Mouse (Mus musculus) kidney, embryonic 14.5 days (tissue): ENCODE results near the gene Rtl1. TPM values are rescaled to one million over a fixed set of nuclear protein-coding genes. Genes with fewer than 3 reads are reported as not detected.

Source experiments
- ATAC-seq: fragments of 200-750 bp; cut with Nextera tagmentation; 2 replicates; pipeline ENCODE4 v1.8.0; 2017; ENCODE audit warnings: moderate number of reproducible peaks, mild to moderate bottlenecking, moderate TSS enrichment, moderate library complexity; ENCODE audit not compliant: low FRiP score, low TSS enrichment
- H3K27ac ChIP-seq: fragments of 300-500 bp; sonication (generic); 2 replicates; pipeline ENCODE4 v1.5.1; 2014; ENCODE audit warnings: low read depth, mild to moderate bottlenecking, low read length, moderate library complexity, mixed read lengths
- H3K27me3 ChIP-seq: fragments of 300-500 bp; sonication (generic); 2 replicates; pipeline ENCODE4 v1.6.1; 2014; ENCODE audit warnings: mild to moderate bottlenecking, low read length; ENCODE audit not compliant: control insufficient read depth, insufficient read depth
- H3K36me3 ChIP-seq: fragments of 300-500 bp; sonication (generic); 2 replicates; pipeline ENCODE4 v1.6.1; 2014; ENCODE audit warnings: low read length, mixed read lengths; ENCODE audit not compliant: control insufficient read depth, insufficient read depth
- H3K4me1 ChIP-seq: fragments of 300-500 bp; sonication (generic); 2 replicates; pipeline ENCODE4 v1.6.1; 2014; ENCODE audit warnings: low read length, mixed read lengths; ENCODE audit not compliant: control insufficient read depth, insufficient read depth
- H3K4me2 ChIP-seq: fragments of 300-500 bp; sonication (generic); replicated peaks from 2 replicates; pipeline ENCODE4 v1.6.1; 2014; ENCODE audit warnings: low read depth, mild to moderate bottlenecking, low read length
- H3K4me3 ChIP-seq: fragments of 300-500 bp; sonication (generic); 2 replicates; pipeline ENCODE4 v1.5.1; 2014; ENCODE audit warnings: mild to moderate bottlenecking, low read length
- H3K9ac ChIP-seq: fragments of 300-500 bp; sonication (generic); 2 replicates; pipeline ENCODE4 v1.6.1; 2014; ENCODE audit warnings: low read depth, mild to moderate bottlenecking, low read length, moderate library complexity
- H3K9me3 ChIP-seq: fragments of 300-500 bp; sonication (generic); 2 replicates; pipeline ENCODE4 v1.6.1; 2016; ENCODE audit warnings: low read length; ENCODE audit not compliant: control insufficient read depth
- WGBS: fragments of 180-500 bp; shearing (Covaris S2); extraction: QIAGEN DNeasy Blood & Tissue Kit; methylation state at CpG from one replicate; pipeline ENCODE4 v1.1.7; 2014; 5-methylcytosine and 5-hydroxymethylcytosine counted together
- polyA plus RNA-seq: library from polyadenylated mRNA; unstranded; fragments of >200 nt; fragmentation: Nextera tagmentation; extraction: Ambion mirVana; gene quantifications from 2 replicates; pipeline ENCODE4 v1.2.1, GENCODE M21; 2014

Rtl1 gene
- polyA plus RNA-seq, 1 experiment from 2014 or later, result 0.35 TPM

DNA sequence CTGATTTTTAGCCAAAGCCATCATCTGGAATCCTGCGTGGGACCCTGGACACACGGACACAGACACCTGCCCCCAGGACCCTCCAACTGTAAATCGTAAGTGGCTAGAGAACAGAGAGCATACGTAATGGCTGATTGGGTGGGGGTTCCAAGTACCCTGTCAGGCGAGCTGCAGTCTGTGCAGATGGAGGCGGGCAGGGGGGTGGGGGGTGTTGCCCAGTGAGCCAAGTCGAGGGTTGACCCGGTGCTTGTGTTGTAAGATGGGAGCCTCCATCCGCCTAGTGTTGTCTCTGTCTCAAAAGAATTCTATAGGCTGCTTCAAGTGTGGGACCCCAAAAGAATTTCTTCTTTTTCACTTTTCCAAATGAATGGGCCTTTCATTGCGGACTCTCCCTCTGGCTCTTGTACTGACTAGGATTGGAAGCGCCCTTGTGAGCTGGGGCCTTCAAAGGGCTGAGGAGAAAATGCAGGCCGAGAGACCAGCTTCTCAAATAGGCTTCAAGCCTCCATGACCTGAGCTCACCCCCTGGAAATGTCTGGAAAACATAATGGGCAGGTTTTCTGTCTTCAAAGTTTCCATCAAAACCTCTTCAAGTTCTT, 41.8 kb downstream of the Rtl1 start:
- 70% methylated on average over 12 of the region's 12 CpGs for WGBS

DNA sequence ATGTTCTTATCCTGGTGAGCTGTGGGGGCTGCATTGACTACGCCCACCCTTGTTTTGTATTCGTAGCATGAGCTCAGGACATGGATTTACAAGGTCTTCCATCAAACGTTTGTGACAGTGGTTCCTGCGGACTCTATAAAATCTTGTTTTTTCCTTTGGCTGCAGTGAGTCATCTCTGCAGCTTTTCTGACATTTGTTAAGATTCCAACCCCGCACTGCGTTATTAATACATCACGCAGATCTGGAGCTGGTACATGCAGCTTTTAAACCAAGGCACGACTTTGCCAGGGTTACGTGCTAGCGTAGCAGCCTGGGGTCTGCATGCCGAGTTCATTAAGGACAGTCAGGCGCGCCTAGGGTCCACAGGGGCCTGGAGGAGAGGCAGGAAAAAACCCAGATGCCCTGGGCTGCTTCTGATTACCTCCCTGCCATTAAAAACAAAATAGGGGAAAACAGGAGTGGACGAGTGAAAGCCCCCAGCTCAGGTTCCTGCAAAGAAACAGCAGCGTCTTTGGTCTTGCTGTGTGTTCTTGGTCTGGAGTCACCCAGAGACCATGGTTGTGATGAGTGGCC, 44.2 kb downstream of the Rtl1 start:
- H3K9ac ChIP-seq, result no peak overlapping the region
- H3K27ac ChIP-seq, result no peak overlapping the region
- ATAC-seq, result no peak
- H3K27me3 ChIP-seq, result no peaks in the 10 kb centered on the region
- H3K4me3 ChIP-seq, result no peak overlapping the region
- peaks cover 3% of the 10 kb centered on the region; the same call in 1 of the 2 replicates for H3K36me3 ChIP-seq
- 64% methylated on average over 15 of the region's 15 CpGs for WGBS
- no peaks in the 10 kb centered on the region for H3K9me3 ChIP-seq
- H3K4me1 ChIP-seq, result peaks cover 7% of the 10 kb centered on the region; the same call in 1 of the 2 replicates
- no peak overlapping the region for H3K4me2 ChIP-seq

More for the DNA sequence above, 41.8 kb downstream of the Rtl1 start:
- Histone ChIP-seq H3K4me3 (no peak overlapping the region), H3K4me2 (no peak overlapping the region), H3K36me3 (peaks cover 3% of the 10 kb centered on the region; the same call in 1 of the 2 replicates), H3K27ac (no peak overlapping the region), H3K27me3 (no peaks in the 10 kb centered on the region), H3K9ac (no peak overlapping the region), H3K9me3 (no peaks in the 10 kb centered on the region), H3K4me1 (peaks cover 3% of the 10 kb centered on the region; the same call in 1 of the 2 replicates)
- ATAC-seq, result no peak

DNA sequence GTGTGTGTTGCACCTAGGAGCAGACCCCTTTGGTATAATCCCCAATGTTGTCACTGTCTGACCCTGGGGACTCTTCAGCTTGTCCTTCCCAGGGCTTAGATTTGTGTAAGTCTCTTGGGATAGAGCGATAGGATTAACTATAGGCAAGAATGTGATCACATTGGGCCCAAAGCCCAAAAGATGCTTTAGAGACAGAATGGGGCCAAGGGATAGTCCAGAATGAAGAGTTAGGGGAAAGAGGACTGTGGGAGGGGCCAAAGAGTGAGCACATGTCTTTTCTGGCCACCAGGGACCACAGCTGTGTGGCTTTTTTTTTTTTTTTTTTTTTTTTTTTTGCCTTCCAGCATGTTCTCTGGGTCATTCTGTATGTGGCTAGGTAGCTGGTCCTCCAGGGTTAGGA, 46.6 kb downstream of the Rtl1 start:
- Histone ChIP-seq H3K4me1 (peaks cover 7% of the 10 kb centered on the region; the same call in 1 of the 2 replicates), H3K9me3 (no peaks in the 10 kb centered on the region), H3K9ac (no peak overlapping the region), H3K27ac (no peak overlapping the region), H3K4me2 (no peak overlapping the region), H3K36me3 (peaks cover 3% of the 10 kb centered on the region; the same call in 1 of the 2 replicates), H3K4me3 (no peak overlapping the region), H3K27me3 (no peaks in the 10 kb centered on the region)
- no peak for ATAC-seq
- 80% methylated on average over 1 of the region's 1 CpGs for WGBS

DNA sequence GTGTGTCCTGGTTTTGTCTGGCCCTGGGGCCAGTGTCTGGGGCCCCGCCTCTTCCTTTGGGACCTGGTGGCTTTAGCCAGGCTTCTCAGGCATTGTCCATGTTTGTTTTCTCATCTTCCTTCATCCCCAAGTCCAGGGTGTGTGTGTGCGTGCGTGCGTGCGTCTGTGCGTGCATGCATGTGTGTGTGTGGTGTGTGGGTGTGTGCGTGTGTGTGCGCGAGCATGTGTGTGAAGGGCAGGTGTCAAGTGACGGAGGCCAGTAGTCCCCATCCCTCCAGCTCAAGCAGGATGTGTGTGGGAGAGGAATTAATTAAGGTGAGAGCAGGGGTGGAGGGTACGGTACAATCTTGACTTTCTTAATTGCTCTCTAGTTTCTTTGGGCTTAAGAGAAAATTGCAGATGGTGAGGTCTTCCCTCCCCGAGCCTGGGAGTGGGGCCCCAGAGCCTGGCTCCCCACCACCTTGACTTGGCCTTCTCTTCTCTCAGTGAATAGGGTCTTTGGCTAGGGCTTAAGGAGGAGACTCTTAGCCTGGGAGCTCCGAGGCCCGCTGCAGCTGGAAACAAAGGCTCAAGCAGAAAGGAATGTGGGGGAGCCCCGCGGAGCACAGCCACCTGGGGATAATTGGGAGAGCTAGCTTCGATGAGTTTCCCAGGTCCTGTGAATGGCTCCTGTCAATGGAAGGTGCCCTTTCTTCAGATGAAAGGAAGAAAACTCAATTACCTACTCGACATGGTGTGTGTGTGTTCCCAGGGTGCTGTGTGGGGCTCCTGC, 47.2 kb downstream of the Rtl1 start:
- no peaks in the 10 kb centered on the region for H3K9me3 ChIP-seq
- WGBS, result 29% methylated on average over 18 of the region's 18 CpGs
- H3K4me3 ChIP-seq, result no peak overlapping the region
- H3K27ac ChIP-seq, result 0 out of 2 replicates have a peak overlapping the region, but pooled peaks have one; percentile 37
- no peak overlapping the region for H3K9ac ChIP-seq
- H3K4me1 ChIP-seq, result peaks cover 7% of the 10 kb centered on the region; the same call in 1 of the 2 replicates
- H3K4me2 ChIP-seq, result peak overlapping the region; percentile 15; the same call in 1 of the 2 replicates
- peaks cover 3% of the 10 kb centered on the region; the same call in 1 of the 2 replicates for H3K36me3 ChIP-seq
- no peaks in the 10 kb centered on the region for H3K27me3 ChIP-seq
- peak; percentile 41; the same call in 1 of the 2 replicates for ATAC-seq

DNA sequence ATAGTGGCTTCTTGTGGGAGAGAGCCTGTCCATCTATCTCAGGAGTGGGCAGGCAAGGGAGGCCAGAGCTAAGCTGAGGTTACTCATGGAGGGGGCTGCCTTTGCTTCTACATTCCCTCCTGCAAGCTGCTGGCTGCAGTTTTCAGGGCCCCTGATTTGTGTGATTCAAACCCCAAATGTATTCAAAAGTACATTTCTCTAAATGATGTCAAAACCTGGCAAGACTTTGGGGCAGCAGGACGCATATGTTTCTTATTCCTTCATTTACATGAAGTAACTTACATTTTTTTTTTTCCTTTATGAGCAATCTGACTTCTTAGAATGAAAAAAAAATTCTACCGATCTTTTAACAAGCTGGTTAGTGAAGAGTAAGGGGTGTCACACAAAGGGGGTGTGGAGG, 48.4 kb downstream of the Rtl1 start:
- no peaks in the 10 kb centered on the region for H3K27me3 ChIP-seq
- 64% methylated on average over 2 of the region's 2 CpGs for WGBS
- no peak overlapping the region for H3K4me3 ChIP-seq
- H3K4me1 ChIP-seq, result peaks cover 7% of the 10 kb centered on the region; the same call in 1 of the 2 replicates
- no peak overlapping the region for H3K4me2 ChIP-seq
- peaks cover 3% of the 10 kb centered on the region; the same call in 1 of the 2 replicates for H3K36me3 ChIP-seq
- H3K9ac ChIP-seq, result no peak overlapping the region
- H3K27ac ChIP-seq, result no peak overlapping the region
- no peaks in the 10 kb centered on the region for H3K9me3 ChIP-seq
- ATAC-seq, result no peak

DNA sequence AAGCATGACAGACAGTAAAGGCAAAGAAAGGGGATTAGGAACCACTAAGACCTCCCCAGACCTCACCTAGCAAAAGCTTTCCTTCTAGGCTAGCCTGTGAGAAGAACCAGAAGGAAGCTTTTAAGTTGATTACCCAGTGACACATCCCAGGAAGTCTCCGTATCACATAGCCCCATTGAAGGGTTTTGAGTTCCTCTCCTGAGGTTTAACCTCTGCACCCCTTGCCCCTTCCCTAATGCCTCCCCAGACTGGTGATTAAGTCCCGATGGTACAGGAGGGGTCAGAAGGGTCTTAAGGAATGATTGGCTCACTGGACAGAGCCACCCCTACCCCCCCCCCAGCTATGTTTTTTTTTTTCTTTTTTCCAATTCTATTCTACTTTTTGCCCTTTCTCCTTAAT, 53.0 kb downstream of the Rtl1 start:
- Histone ChIP-seq H3K9me3 (peaks cover 7% of the 10 kb centered on the region), H3K36me3 (no peaks in the 10 kb centered on the region), H3K9ac (no peak overlapping the region), H3K27me3 (no peaks in the 10 kb centered on the region), H3K4me1 (no peaks in the 10 kb centered on the region; the same call in 1 of the 2 replicates), H3K4me2 (no peak overlapping the region), H3K27ac (no peak overlapping the region), H3K4me3 (no peak overlapping the region)
- no peak; the same call in 1 of the 2 replicates for ATAC-seq
- 14% methylated on average over 2 of the region's 2 CpGs for WGBS

DNA sequence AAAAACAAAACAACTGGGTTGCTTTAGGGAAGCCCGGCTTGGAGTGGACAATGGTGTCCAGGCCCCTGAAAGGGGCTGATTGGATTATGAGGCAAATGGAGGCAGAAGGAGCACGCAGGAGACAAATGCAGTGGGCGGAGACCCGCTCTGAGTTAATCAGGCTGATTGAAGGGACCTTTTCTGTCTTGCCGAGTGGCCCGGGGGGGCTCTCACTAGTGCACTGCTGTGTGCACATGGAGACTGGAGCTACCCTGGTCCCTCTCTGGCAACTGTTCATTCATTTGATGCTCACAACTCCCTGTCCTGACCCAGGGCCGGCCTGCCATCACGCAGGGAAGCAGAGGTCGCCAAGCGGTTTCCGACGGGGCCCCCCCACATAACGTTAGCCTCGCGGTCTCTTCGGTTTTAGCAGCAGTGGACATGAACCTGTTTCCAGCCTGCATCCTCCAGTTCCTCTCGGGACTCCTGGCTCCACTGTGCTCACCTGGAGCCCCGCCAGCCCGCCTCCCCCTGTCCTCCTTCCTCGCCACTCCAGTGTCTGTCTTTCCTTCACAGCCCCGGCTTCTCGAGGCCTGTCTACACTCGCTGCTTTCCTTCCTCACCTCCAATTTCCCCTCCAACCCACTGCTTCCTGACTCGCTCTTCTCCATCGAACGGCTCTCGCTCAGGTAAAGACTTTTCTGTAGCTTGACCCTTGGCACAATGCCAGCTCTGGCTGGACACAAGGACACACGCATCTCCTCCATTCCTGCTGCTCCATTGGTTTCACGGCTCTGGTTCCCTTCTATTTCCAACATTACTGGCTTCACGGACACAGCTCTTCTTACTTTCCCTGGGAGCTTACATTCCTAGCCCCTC, 54.0 kb downstream of the Rtl1 start:
- no peak for ATAC-seq
- H3K9ac ChIP-seq, result no peak overlapping the region

DNA sequence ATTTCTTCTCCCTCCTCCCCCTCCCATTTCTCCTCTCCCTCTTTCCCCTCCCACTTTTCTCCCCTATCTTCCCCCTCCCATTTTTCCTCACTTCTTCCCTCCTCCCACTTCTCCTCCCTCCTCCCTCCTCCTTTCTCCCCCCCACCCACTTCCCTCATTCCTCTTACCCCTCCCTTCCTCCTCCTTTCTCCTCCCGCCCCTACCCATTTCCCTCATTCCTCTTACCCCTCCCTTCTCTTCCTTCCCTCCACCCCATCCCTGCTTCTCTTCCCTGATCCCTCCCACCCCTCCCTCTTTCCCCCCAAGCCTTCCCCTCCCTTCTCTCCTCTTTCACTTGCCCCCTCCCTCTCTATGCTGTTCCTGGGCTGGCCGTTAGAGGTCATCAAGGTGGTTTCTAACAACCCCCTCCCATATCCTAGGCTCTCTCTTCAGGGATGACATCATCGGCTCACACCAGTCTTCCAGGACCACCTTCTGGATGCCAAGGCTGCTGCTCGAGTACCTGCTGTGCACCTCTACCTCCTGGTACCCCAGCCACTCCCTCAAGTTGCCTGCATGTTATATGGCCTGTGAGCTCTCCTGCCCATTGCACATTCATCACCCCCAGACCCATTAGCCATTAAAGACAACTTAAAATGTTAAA, 56.7 kb downstream of the Rtl1 start:
- H3K36me3 ChIP-seq, result no peaks in the 10 kb centered on the region
- peaks cover 29% of the 10 kb centered on the region for H3K9me3 ChIP-seq
- no peak for ATAC-seq
- no peaks in the 10 kb centered on the region; the same call in 1 of the 2 replicates for H3K4me1 ChIP-seq
- H3K4me3 ChIP-seq, result no peak overlapping the region
- 86% methylated on average over 4 of the region's 4 CpGs for WGBS
- H3K27ac ChIP-seq, result no peak overlapping the region
- no peaks in the 10 kb centered on the region for H3K27me3 ChIP-seq
- no peak overlapping the region for H3K4me2 ChIP-seq
- H3K9ac ChIP-seq, result no peak overlapping the region

More for the DNA sequence above, 54.0 kb downstream of the Rtl1 start:
- WGBS, result 62% methylated on average over 30 of the region's 30 CpGs
- Histone ChIP-seq H3K36me3 (no peaks in the 10 kb centered on the region), H3K4me2 (no peak overlapping the region), H3K4me1 (no peaks in the 10 kb centered on the region; the same call in 1 of the 2 replicates), H3K4me3 (no peak overlapping the region), H3K9me3 (peaks cover 13% of the 10 kb centered on the region), H3K27me3 (no peaks in the 10 kb centered on the region), H3K27ac (no peak overlapping the region)
